Mouse (Mus musculus): Measurements from ENCODE around the gene Mtmr2.
"Not testable (repeated sequence)": the region's sequence is repeated elsewhere in the genome, so short reads cannot be mapped to it uniquely, and the experiment has no call there.

The Mtmr2 gene

DNA sequence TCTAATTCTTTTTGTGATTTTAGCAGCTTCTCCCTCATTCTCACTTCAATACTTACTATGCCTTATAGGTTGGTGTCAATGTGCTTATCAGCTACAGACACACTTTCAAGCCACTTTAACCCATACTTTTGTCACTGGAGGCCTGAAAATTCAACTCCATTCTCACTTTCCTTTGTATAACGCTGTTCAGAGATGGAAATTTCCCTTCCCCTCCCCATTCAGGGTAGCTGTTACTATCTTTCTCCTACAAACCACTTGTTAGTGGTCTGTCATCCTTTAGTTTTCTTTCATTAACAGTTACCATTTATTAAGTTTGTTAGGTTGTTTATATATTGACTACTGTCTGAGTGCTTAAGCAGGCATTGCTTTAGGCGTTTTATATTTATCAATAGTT, at the start of gene Mtmr2:
Gene Mtmr2 (plus strand): TSS at position 7 of the 394 bp plus-strand sequence.
- no peak for DNase-seq (ENCODE audit: low read depth, low spot score)

DNA sequence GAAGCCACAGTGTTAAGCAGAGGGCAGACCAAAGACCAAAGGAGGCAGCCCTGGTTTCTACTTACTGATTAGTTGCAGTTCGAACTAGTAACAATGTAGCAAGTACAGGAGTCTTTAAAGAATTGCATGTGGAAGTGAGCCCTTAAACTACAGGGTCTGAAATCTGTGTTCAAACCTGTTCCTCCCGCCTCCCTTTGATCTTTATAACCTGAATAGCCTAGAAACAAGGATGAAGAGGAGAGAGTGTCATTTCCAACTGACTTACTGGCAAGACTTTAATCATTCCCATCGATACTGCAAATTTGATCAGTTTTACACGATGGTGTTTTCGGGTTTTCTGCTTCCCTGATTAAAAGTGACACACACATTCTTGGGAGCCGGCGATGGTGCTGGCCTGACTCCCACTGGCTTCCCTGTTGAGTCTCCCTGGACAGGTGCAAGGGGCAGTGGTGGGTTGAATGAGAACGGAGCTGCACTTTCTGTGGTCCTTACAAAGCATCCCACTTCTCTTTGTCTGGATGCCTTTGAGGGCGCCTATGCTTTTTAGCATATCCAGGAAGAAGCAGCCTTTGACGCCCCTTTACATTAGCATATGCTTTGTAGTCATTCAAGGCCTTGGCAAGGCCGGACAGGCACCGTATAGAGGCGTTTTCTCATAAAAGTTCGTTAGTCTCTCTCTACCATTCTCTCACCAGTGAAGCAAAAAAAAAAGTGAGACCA, 49.0 kb upstream of the Mtmr2 start:
- no peak for DNase-seq (ENCODE audit: low read depth, low spot score)

DNA sequence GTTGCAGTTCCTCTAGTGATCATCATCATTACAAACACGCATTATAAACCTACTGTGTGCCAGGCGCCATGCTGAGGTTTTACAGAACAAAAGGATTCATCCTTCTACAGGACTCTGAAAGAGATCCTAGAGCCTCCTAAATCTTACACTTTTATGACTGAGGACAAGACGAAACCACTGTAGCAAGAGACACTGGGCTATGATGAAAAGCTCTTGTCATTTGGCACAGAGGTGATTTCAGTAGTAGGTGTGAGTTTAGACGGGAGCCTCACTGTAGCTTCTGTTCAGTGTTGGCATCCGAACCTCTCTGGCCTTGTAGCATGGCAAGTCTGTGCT, 48.5 kb upstream of the Mtmr2 start:
- no peak for DNase-seq (ENCODE audit: low read depth, low spot score)

DNA sequence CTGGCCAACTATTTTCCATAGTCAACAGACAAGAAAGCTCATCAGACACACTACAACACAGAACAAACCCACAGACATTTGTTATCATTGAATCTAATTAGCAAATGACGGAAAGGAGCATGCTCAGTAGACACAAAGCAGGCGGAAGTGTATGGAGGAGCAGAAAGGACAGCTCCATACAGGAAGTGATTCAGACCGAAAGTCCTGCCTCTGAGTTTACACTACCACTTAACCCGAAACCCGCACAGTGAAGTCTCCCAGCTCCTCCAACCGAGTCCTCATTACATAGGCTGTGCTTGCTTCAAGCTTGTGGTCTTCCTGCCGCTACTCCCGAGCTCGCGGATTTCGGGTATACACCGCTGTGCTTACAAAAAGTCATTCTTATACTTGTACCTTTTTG, 46.4 kb upstream of the Mtmr2 start:
- DNase-seq (ENCODE audit: low read depth, low spot score) = no peak

DNA sequence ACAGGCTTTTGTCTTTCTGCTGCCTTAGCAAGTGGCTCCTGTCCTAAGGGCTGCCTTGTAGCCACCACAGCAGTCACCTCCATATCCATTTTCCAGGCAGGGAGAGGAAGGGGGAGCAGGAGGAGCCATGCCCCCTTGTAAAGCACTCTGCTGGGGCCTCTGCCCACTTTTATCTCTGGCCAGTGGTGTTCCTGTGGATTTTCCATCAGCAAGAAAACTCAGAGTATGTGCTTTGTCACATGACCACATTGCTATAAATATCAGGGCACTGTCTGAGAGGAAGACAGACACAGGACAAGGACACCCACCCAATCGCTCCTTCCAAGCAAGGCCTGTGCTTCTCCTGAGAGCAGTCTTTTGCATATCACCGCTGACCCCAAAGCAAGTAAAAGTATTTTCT, 45.1 kb upstream of the Mtmr2 start:
- no peak for DNase-seq (ENCODE audit: low read depth, low spot score)

DNA sequence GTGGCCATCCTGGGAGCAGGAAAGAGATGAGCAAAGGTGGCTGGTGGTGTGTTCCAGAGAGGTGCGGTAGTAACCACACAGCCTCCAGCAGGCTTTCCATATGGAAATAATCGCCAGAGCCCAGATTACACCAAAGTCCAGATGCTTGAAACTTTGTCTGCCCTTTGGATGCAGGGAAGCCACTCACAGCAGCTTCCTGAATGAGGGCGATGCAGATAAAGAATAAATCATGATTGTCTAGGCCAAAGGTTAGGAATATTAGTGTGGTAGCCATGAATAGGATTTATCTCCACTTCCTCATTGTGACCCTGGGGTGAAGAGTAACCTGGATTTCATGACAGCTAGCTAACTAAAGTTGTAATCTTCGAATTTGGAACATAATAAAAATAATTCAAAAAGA, 43.3 kb upstream of the Mtmr2 start:
- DNase-seq (ENCODE audit: low read depth, low spot score) = no peak

DNA sequence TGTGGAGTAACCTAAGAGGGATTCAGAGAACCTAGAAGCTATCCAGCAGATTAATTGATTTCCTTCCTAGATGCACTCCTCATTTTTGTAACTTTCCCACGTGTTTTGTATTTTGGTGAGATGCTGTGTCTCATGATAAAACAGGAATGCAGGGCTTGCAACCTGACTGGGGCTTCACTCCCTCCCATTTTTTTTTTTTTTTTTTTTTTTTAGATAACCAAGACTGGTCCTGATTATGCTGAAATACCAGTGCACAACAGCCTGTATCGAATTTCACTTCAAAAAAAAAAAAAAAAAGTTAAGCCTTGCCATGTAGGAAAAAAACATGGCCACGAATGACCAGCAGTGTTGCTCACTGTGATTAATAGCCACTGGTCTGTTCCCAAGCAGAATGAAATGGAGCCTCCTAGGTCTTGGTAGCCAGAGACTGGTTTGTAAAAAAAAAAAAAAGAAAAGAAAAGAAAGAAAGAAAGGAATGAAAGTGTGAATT, 41.1 kb upstream of the Mtmr2 start:
- no peak for DNase-seq (ENCODE audit: low read depth, low spot score)

DNA sequence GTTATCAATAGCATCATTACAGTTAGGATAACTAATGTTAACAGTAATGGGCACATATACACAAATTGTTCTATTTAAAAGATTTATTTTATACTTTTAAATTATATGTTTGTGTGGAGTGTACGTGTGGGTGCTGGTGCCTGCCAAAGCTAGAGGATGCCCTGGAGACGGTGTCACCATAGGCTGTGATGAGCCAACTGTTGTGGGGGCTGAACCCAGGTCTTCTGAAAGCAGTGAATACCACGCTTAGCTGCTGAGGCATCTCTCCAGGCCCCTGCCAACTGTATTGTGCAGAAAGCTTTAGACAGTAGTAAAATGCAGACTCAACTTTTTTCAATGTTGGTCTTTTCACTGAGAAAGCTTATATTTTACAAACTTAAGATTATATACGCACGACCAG, 38.8 kb upstream of the Mtmr2 start:
- no peak for DNase-seq (ENCODE audit: low read depth, low spot score)

DNA sequence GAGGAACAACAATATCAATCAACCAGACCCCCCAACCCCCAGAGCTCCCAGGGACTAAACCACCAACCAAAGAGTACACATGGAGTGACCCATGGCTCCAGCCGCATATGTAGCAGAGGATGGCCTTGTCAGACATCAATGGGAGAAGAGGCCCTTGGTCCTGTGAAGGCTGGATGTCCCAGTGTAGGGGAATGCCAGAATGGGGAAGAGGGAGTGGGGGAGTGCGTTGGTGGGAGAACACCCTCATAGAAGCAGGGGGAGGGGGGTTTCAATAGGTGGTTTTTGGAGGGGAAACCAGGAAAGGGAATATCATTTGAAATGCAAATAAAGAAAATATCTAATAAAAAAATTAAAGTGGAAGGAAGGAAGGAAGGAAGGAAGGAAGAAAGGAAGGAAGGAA, 32.3 kb upstream of the Mtmr2 start:
- not testable (repeated sequence) for DNase-seq (ENCODE audit: low read depth, low spot score)

DNA sequence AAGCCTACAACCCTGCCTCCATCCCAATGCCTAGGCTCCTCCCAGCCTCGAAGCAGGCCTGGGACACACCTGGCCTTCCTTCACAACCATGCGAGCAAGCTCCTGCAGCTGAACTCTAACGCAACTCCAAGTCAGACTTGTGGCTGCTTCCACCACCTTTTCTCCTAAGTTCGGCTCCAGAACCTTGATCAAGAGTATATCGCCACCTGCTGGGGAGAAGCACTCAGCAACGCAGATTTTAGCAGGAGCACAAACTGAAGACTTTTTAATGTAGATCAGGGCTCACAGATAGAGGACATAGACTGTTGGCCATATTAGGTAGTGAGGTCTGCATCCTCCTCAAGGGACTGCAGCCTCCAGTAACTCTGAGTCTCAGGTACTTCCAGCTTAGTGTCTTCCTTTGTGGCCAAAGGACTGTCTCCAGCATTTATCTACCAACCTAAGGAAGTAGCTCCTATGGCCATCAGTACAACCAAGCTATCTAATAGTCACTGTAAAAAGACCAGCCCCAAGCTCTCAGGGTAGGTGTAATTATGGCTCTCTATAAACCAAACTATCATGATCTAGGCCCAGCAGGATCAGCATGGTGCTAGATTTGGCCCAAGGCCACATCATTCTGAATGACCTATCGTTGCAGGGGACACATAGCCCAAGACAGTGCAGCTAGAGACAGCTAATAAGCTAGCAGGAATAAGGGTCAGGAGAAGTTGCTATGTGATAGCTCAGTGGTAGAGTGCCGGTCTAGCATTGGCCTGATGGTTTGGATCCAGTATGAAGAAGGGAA, 31.7 kb upstream of the Mtmr2 start:
- DNase-seq (ENCODE audit: low read depth, low spot score) = peak; percentile 37

DNA sequence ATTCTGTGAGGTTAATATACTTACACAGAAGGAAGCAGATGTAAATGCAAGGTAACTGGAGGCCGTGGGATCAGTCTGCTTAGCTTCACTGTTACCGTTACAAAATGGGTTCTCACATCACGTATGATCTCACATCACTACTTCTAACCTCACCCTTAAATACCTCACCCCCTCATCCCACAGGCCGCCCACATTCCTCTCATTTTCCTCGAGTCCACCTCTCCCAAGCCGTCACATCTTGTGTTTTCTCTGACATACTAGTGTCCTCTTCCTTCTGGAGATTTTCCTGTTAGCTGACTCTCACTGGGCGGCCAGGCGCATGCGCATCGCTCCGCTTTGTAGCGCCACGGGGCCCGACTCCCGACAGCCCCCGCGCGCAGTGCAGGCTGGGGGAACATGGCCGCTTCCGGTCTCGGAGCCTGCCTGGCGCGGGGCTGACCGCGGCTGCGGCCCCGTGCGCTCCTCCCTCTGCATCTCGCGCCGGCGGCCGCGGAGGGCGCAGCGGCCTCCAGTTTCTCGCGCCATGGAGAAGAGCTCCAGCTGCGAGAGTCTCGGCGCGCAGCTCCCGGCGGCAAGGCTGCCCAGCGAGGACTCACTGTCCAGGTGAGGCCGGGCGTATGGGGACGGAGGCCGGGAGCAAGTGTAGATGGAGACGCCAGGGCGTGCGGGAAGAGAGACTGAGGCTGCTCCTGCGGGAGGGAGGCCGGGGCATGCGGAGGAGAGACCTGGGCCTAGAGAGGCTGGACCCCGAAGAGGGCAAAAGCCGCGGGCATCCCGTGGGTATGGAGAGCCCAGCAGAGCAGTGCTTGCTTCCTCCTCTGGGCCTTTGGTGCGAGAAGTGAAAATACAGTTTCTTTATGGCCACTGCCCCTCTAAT, 826 bp downstream of the Mtmr2 start:
- peak; percentile 87 for DNase-seq (ENCODE audit: low read depth, low spot score)

DNA sequence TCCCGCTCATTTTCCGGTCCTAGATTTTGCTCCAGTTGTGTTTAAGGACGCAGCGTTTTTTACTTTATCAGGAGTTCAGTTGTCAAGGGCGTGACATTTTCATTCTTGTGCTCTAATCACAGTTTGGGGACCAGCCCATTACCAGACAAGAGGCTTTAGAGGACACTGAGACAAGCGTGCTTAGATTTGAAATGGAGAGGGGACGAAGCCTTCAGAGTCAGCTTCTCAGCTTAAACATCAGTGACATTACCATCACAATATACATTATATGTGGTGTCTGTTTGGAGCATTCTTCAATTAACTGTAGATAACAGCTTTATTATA, 1.4 kb downstream of the Mtmr2 start:
- no peak for DNase-seq (ENCODE audit: low read depth, low spot score)

DNA sequence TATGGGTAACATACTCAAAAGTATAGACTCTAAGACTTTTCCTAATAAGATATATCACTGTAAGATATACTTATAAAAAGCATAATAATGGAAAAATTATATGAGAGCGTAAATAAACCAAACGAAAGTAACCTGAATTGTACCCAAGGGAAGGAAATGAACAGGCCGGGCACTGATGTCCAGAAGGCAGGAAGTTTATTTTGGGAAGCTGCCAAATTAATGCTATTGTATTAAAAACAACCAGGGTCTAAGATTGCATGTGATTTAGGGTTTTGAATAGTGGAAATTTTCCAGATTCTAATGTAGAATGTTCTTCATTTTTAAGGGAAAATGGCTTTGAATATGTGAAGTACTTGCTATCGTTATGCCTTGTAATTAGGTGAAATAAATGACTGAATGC, 4.3 kb downstream of the Mtmr2 start:
- no peak for DNase-seq (ENCODE audit: low read depth, low spot score)

DNA sequence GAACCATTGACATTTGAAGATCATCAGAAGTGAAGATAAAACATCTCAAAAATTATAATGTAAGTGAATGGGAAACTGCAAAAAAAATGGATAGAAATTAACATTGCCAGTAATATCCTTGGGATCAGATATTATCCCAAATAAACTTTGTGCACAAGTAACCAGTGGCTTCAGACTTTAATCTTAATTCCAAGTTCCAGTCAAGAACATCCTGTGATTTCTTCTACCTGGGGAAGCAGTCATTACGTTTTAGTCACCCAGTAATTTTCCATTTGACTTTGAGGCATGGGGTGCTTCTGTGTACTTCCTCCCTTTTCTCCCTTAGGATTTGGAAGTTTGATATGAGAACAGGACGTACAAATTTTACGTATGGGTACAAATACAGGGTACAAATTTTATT, 12.2 kb downstream of the Mtmr2 start:
- no peak for DNase-seq (ENCODE audit: low read depth, low spot score)

DNA sequence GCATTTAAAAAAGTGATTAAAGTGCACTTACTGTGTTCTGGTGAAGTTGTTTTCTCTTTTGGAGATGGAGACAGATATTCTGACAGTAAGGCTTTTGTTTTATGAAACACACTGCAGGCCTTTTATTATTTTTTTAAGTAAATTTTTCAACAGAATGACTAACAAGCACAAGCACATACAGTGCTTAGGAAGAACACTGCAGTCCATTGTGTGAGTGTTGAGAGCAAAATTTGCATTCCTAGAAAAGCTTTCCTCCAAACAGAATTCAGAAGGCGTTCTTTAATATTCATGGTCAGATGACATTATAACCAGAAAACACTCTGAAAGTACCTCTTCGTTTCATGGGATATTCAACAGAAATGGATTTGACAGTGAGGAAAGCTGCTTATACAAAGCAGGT, 17.4 kb downstream of the Mtmr2 start:
- DNase-seq (ENCODE audit: low read depth, low spot score) = no peak

DNA sequence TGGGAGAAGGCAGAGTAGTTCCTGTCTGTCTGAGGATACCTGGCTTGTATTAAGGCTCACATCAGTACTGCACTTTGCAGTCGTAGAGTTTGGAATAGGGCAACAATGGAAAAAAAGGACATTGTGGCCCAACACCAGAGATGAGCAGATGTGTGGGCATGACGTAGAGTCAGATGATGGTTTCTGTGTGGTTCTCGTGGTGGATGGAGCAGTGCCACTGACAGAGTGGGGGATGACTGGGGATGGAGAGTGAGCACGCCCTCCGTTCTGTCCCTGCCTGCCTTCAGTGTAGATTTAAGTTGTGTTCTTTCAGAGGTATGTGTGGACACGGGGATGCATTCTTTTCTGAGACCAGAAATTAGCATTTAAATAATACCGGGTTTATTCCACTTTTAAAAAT, 18.4 kb downstream of the Mtmr2 start:
- no peak for DNase-seq (ENCODE audit: low read depth, low spot score)

DNA sequence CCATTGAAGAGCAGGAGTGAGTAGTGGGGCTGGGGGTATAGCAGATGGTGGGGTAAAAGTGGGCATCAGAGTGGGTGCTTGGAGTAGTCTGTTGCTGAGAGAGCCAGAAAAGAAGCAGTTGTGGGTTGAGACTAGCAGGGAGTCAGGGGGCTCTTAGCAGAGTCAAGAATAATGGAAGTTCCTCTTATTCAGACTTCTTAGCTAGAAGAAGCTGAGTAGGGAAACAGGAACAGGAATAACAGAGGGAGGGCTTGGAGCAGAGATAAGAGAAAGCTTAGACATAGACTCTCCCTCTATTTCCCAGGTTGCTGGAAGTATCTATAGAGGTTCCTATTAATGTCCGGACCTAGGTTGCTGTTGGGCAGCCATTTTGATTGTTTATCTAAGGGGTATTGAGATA, 26.5 kb downstream of the Mtmr2 start:
- DNase-seq (ENCODE audit: low read depth, low spot score) = no peak

DNA sequence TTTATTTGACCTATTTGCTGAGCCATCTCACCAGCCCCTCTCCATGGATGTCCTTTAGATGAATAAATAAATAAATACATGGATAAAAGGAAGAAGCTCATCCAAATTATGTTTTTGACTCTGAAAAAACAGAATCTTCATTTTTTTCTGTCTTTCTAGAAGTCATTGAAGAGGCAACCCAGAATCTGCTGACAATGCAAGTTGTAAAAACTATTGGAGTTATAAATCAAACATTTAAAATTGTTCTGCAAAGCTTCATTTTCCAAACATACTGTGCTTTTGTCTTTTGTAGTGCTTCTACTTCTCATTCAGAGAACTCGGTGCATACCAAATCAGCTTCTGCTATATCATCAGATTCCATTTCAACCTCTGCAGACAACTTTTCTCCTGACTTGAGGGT, 33.8 kb downstream of the Mtmr2 start:
- DNase-seq (ENCODE audit: low read depth, low spot score) = no peak

DNA sequence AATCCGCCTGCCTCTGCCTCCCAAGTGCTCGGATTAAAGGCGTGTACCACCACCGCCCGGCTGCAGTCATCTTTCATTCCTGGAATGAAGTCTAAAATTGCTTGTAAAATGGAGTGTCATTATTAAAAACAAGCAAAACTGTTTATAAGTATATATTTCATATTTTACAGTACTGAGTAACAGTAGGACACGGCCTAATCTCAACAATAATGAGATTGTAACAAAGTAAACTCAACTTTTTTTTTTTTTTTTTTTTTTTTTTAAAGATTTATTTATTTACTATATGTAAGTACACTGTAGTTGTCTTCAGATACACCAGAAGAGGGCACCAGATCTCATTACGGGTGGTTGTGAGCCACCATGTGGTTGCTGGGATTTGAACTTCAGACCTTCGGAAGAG, 42.7 kb downstream of the Mtmr2 start:
- not testable (repeated sequence) for DNase-seq (ENCODE audit: low read depth, low spot score)

DNA sequence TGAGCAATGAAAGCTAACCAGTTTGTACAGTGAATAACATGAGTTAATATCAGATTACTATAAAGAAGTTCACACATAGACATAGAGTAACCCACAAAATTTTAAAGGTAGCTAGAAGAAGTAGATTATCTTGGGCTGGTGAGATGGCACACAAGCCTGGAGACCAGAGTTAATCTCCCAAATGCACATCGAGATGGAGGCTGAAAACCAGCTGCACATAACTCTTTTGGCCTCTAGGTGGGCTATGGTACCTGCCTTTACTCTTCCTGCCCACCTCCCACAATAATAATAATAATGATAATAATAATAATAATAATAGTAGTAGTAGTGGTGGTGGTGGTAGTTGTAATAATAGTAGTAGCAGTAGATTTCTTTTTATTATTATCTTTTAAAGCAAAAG, 46.1 kb downstream of the Mtmr2 start:
- no peak for DNase-seq (ENCODE audit: low read depth, low spot score)

DNA sequence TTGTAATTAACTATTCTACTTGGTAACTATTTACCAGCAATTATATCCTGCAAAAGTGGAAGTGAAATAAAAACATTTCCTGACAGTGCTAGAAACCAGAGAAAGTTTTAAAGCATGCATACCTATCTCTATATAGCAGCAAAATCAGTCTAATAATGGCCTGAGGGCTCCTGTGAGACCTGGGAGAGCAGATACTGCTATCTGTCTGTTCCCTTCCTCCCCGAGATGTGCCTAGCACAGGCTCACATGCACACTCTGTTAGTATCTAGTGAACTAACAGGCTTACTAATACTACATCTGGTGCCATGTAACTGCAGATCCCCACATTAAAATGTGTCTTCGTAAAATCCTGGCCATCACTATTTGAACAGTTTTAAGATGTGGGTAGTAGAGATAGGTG, 46.5 kb downstream of the Mtmr2 start:
- no peak for DNase-seq (ENCODE audit: low read depth, low spot score)

DNA sequence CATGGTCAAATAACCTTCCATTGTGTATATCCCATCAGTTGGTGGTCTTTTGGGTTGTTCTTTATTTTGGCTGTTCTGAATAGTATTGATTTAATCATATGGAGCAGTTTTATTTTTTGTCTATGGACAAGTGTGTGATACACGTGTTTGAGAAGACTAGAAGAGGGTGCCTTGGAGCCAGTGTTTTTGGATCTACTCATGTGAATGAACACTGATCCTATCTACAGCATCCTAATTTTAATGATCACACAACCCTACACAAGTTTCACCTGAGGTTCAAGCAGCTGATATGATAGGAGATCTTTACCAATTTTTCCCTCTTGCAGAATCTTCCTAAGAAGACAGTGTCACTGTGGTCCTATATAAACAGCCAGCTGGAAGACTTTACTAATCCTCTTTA, 56.3 kb downstream of the Mtmr2 start:
- DNase-seq (ENCODE audit: low read depth, low spot score) = no peak

DNA sequence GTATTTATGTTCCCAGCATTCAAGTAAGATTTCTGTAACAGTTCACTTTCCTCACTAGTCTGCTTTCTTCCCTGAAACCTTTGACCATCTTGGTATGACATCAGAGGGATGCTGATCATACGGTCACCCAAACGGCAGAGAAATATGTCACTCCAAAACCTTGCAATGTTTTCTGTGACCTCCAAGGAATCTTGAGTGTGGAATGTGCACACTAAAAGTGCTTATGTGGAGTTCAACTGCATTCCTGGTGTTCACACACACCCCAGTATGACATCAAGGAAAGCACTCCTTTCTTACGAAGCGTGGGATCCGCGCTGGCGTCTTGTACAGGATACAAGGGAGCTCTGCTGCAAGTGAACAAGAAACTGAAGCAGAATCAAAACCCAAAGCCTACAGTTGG, 58.6 kb downstream of the Mtmr2 start:
- no peak for DNase-seq (ENCODE audit: low read depth, low spot score)

Data from retina, adult 2 months (tissue).